Mouse (Mus musculus) embryo, embryonic 10.5 days (tissue): ENCODE data around the gene Mitf.
A peak's percentile ranks its signal among the peaks of the same experiment; 100 is the strongest.

Experiments
- DNase-seq: peaks from one replicate; pipeline ENCODE4 v3.0.0-alpha.2; 2015; ENCODE audit warnings: low spot score

The Mitf gene

DNA sequence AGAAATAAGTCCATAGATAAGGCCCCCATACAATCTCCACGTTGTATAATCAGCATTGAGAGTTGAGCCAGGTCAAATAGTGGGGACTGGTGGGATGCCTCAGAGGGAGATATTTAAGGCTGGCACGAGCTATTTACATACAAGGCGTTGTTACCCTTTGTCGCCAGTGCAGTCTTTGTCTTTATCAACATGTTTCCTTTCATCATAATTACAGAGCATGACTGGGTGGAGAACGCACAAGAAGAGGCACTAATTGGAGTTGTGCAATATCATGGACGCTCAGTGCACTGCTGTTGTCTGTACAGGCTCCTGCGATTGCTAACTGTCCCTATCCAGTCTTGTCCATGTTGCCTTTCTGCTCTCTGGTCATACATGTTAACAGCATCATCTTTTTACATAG is 15.0 kb downstream of the Mitf start:
- DNase-seq: no peak

DNA sequence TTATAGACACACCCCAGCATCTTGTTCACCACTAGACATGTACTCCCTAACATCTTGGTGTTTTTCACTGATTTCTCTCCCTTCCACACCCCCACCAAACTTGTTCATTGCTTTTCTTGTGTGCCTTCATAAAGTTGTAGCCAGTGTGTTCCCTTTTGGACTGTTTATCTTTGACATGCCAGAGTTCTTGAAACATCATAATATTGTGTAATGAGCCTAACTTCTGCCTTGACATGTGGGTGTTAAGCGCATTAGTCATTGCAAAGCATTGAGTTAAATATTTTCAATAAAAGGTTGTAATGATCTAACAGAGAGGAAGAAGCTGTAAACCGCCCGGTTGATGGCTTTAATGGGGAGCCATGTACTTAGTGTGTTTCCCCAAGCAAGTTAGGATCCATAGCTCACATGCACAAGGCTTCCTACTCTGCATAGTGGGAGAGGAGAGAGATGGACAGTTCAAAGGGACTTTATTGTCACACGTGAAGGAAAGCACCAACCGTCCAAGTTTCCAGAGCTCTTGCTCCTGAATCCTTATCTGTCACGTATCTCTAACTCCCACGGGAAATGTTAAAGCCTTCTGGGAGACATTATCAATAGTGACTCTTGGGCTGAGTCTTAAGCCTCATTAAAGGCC is 19.9 kb downstream of the Mitf start:
- no peak for DNase-seq

DNA sequence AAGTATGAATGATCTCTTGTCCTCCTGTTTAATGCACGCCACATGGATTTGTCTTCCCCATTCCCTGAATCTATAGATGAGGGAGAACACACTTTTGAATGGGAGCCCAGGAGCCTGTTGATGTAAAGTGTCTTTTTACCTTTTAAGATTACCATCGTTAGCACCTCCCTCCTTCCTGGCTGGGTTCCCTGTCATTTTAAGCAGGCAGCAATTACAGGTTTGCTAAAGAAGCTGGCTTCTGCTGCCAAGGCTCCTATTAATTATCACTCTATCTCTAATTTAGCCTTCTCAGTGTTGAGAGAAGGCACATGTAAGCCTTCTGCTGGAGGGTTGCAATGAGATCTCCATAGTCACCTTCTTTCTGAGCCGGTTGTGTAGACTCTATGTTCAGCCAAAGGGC is 21.2 kb downstream of the Mitf start:
- DNase-seq: no peak

DNA sequence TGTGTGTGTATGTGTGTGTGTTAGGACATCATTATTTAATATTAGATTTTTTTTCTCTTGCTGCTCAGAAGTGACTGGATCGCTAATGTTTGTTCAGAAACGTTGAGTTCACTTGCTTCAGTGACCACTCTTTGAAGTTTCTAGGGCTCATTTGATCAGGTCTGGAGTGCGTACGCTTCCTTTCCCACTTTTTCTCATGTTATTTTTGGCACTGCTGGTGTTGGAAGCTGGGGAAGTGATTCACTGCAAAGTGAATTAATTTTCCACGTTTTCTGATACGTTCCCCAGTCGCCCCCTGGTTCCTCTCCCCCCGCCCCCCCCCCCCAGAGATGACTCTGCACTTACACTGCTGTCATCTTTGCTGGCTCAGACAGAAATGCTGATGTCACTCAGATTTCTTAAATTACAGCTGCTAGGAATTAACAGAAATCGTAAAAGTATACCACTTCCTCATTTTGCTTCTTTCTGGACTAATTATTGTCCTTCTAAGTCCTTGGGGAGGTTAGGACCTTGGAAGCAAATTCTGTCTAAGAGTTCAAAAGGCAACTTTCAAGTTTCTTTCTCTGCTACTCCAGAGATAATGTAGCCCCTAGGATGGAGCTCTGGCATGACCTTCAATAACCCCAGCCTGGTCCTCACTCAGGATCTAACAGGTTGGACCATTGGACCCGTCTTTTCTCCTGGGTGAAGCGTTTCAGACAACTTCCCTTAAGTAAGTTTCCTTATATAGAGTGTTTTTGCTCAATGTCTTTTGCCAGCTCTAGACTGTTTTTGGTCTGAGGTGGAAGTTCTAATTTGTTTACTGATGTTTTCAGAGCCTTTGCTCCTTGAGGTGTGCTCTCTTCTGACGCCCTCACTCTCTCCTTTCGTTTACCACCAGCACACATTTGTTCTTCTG is 22.2 kb downstream of the Mitf start:
- no peak for DNase-seq

DNA sequence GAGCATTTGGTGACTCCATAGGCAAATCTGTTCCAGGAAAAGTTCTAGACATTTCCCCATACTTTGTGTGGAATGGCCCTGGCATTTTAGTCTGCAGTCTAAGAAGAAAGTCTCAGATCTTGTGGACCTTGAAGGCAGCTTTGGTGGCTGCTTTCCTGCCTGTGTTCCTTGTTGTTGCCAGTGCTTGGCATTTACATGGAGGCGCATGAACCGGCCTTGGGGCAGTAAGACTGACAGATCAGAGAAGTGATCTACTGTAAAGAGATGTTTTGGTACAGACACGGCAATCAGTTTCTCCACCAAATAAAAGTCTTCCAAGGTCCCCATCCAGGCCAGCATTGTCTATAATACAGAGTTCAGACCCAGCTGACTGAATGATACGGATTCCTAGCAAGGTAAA is 25.6 kb downstream of the Mitf start:
- no peak for DNase-seq

DNA sequence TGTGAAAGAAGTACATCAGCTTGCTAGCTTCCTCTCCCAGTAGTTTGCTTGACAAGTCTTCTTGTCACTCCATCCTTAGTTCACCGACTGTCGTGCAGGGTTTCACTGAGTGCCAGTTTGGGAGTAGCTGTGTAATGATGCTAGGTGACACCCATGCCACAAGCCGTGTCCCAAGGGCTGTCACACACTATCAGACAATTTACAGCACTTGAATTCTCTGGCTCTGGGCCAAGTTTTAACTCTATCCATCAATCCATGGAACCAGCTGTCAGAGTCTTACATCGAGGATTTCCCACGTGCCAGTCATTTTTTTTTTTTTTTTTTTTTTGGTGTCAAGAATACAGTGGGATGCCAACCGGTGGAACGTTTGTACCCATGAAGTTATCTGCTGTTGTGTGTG is 29.3 kb downstream of the Mitf start:
- no peak for DNase-seq

DNA sequence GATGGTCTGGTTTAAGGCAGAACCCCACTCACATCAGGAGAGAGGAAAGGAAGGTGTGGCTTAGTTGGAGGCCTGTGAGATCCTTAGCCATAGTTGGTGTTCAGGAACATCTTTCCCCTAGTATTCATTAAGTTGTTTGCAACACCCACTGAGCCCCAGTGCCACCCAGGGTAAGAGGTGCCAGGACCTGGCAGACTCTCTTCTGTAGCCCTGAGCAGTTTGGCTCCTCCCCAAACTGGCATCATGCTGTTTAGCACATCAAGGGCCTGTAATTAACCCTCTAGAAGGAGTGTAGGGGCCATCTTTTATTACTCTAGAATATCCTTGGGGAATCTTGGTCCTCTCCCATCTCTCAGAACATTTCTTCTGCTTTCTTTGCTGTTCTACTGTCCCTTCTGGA is 30.9 kb downstream of the Mitf start:
- DNase-seq: no peak

DNA sequence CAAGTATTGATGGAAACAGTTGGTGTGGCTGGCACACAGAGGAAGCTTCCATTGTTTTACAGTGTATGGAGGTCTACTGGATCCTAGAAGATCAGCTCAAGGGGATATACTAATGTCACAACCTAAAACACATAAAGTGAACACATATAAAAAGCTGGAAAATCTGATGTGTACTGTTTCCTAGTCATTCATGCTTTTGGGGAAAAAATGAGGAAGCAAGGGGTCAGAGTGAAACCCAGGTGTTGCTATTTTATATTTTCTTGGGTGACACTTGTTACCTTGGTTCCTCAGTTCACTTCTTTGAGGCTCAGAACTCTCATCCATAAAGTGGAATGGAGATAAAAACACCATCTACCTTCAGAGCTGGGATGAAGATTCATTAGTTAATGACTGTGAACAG is 32.7 kb downstream of the Mitf start:
- DNase-seq: no peak

DNA sequence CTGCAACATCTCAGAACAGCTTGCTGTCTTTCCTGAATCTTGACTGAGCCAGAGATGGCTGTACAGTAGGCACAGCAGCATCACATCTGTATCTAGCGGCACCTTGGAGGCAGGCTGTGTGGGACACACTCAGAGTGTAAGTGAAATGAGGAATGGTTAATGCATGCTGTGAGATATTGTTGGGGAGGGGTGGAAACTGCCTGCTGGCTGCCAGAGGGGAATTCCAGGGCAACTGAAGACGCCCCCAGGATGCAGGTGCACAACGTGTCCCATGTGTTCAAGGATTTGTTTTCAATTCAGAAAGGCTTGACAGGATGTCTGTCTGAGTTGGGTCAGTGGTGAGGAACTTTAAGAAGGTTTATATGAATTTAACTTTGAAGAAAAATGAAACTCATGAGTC is 37.3 kb downstream of the Mitf start:
- DNase-seq: no peak

DNA sequence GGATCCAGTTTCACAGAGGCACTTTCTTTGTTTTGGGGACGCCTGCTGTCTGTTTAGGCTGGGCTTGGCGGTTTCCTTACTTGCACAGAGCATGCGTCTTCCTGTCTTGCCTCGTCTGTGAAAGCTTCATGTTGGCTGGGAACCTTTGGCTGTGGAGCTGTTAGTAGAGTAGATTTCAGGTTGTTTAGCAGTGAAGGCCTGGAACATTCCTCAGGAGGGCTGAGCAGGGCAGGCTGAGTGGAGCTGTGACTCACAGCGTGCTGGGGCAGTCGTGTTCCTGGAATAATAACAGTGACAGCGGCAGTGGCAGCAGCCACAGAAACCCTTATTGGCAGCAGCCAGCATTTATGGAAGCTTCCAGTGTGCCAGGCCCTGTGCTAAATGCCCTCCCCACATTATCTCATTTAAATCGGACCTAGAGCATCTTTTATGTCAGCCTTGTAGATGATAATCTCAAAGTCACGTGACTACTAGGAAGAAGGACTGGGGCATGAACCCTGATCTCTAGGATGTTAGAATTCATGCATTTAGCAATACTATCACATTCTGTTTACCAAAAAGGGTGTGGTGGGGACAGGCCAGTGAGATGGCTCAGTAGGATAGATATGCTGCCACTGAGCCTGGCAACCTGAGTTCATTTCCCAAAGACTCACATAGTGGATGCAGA is 41.5 kb downstream of the Mitf start:
- DNase-seq: peak; percentile 31

DNA sequence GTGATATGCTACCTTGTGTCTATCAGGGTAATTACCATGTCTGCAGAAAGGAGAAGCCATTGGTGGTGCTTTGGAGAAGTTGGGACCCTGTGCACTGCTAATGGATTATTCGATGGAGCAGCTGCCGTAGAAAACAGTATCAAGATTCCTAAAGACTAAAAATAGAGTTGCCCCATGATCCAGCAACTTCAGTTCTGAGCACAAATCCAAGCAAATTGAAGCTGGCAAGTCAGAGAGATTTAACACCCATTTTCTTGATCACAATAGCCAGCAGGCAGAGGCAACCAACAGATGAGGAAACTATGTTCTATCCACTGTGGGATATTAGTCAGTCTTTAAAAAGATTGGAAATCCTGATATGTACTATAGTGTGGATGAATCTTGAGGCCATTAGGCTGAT is 47.4 kb downstream of the Mitf start:
- DNase-seq: no peak

DNA sequence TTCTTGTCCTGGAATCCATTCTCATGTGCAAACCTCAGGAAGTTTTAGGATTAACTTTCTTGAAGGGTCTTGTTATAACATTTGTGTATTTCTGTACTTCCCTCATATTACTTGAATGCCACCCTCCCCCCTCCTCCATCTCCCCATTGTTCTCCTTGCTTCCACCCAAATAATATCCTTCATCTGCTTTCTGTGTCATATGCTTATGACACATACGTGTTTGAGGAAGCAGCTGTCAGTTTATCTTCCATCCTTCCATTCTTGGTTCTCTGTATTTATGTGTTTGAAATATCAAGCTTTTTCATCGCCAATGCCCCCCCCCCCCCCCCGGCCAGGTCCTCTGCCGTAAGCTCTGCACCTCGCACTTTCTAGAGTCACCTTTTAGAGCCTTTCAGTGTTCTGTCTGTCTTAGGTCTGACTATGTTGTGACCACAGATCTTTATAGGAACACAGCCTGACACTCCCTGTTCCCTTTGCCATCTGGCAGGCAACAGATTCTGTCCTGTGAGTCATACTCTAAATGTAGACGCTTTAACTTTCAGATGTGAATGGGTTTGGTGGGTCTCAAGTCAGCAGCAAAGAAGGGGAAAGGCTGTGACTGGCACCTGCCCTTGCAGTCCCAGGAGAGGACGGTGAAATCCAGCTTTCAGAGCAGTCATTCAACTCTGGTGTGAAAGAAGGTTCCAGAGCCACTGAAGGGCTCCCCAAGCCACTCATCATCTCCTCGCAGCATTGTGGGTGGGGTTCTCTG is 48.7 kb downstream of the Mitf start:
- DNase-seq: no peak

DNA sequence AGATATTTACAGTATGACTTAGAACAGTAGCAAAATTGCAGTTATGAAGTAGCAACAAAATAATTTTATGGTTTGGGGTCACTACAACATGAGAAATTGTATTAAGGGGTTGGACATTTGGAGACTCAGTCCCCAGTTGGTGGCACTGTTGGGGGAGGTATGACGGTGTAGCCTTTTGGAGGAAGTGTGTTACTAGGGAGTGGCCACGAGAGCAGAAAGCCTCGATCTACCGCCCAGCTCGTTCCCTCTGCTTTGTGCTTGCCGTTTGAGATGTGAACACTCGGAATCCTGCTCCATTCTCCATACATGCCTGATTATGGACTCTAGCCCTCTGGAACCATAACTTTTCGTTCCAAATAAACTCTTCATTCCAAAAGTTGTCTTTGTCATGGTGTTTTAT is 49.6 kb downstream of the Mitf start:
- DNase-seq: no peak

DNA sequence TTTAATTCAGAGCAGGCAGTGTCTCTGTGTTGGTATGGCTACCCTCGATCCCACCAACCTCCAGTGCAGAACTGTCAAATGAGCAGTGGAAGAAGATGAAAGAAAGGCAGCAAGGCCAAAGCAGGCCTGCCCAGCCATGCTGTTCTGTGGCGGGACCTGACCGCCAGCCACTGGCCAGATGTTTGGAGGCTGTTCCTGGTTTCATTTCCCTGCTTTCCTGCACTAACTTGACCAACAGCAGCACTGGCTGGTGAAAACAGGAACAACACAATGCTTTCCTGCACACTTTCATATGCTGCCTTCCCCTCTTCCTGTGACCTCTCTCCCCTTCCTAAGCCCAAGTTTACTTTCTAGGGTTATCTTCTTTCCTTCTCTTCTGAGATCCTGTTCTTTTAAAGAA is 50.8 kb downstream of the Mitf start:
- DNase-seq: peak; percentile 30

DNA sequence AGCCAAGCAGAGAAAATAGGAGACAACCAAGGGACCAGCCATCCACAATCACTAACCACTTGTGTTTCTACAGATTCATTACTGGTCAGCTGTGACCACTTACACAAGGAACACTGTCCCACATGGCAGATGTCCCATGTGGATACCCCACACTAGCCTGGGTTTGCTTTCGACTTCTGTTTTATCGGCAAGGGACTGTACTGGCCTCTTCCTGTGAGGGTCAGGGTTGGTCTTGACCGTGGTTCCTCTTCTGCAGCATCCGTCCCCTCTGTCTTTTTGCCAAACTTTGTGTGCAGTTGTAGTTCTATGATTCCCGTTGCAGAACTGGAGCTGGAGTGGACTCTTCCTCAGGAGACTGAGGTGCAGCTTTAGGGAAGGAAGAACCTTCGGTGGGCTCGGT is 59.7 kb downstream of the Mitf start:
- no peak for DNase-seq

DNA sequence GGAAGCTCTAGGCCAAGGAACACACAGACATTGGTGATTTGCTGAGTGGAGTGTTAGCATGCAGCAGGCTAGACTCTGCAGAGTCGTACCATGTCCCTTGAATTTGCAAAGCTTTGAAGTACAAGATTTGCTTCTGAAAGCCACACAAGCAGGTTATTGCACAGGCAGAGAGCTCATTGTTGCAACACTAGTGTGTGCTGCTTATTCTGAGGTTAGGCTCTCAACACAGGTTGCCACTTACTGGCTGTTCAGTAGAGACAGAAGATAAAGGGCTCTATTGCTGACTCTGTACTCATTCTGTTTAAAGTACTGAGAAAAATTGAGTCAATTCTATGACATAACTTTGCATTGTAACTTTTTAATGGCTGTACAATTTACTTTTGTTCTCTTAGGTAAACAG is 61.2 kb downstream of the Mitf start:
- DNase-seq: no peak

DNA sequence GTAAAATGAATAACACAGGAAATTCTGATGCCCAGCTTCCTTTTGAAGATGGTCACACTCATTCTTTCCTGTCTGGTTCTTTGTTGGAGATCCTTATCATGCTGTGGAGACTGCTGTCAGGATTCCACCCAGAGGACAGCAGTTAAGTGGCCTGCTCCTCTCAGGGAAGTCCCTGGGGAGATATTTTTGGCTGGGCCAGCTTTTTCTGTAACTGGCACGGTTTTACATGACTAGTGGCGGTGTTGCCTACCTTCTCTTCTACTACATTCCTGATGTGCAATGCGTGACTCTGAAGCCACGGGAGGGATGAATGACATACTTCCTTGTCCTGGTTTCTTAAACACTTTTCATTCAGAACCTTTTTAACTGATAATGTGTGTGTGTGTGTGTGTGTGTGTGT is 63.1 kb downstream of the Mitf start:
- DNase-seq: no peak

DNA sequence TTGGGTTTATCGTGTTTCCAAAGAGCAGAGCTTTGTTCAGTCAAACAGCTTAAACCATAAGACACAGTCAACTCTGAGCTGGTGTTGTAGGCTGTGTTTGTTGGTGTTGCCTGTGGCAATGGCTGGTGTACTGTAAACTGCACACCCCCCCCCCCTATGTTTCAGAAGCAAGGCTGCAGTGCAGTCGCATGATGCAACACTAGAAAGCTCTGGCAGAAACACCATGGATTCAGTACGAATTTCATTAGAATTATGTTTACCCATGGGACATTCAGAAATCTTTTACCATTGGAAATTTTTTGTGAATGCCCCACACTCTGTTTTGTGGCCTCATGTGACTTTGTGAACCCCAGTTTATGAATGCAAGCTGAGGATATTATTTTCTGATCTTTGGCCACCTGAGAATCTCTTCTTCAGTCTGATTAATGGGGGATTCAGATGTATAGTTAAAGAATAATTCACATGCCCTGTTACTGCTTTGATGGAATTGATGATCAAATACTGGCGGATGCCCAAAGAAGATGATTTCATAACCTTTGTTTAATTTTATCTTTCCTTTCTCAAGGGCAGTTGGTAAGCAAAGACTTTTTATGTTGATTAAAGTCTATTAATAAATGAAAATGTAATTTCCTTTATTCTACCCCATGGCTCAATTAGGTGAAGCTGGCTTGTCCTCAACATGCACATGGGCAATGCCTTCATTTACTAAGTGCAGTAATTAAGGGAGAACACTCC is 64.6 kb downstream of the Mitf start:
- no peak for DNase-seq

DNA sequence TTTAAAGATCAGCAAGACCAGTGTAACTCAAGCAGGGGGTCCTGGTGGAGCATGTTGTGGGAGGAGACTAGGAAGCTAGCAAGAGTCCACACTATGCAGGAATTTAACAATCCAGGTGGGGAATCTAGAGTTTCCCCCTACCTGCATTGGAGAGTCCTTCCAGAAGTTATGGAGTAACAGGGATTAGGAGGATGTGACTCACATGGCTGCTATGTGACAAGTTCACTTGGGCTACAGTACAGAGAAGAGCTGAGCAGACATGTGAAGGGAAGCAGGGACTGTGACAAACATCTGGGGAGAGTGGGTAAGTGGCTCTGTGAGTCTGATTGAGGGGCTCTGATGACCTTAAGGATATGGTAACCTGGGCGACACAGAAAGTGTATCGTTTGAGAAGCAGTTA is 66.2 kb downstream of the Mitf start:
- DNase-seq: no peak

DNA sequence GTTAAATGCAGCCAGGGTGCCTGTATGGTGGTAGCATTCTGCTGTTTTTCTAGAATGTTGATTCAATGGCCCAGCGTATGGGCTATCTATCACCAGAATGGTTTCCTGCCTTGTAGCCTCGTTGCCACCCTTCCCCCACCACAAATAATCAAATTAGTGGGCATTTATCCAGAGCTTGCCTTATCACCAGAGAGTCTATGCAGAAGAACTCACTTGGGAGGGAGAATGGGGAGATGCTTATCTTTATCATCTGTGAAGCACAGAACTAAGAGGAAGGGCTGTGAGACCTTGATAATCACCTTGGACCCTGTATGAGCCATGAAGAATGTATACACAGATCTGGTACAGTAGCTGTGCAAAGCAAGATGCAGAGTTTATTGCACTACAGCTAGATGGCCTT is 70.1 kb downstream of the Mitf start:
- no peak for DNase-seq

DNA sequence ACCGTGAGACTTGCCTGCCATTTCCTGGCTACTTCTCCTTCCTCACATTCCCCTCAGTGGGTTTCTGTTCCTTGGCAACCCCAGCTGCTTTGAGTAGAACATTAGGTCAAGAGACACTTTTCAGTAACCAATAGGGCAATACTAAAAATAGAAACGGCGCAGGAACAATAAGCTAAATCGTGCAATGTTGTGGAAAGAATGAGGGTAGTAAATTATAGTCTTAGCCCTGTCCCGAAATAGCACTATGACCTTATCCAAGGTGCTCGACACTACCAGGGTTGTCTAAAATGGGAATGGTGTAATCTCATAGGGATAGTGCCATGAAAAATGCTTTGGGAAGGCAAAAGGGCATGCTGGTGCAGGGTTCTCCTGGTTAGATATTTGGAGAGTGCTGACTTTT is 70.6 kb downstream of the Mitf start:
- DNase-seq: peak; percentile 29

DNA sequence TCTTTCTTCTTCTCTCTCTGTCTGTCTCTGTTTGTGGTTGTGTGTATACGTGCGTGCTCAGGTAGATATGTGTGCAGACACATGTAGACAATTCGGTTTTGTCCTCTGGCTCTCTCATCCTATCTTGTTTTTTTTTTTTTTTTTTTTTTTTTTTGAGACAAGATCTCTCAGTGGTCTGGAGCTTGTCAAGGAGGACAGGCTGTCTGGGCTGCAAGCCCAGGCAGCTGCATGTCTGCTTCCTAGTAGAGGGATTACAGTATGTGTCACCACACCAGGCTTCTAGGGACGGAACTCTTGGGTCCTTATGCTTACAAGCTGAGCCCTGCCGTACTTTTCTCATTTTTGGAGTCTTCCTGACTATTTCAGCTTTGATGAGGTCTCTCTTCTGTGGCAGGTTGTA is 73.5 kb downstream of the Mitf start:
- no peak for DNase-seq
